Mouse (Mus musculus) gastrocnemius, postnatal 36 days (tissue): ENCODE data around the gene Gramd2. TPM values are rescaled to one million over a fixed set of nuclear protein-coding genes. Genes with fewer than 3 reads are reported as not detected.

Experiments
- DNase-seq, 2 experiments: peaks; one replicate each; pipeline ENCODE4 v3.0.0; 2022
- intact Hi-C: fragments of 180-260 bp; cut with DNase I; formaldehyde crosslinking; loops from one replicate; pipeline ENCODE4 v1.15.1; 2025
- total RNA-seq, 2 experiments: library from RNA; stranded (reverse); gene quantifications; 2 replicates each; pipeline ENCODE4 v1.2.3; 2021

Gene Gramd2
- total RNA-seq, 2 experiments from 2014 or later: 0.25 TPM; not detected in 1

- intact Hi-C loops: no loop called here
- DNase-seq: no peak
These were observed 36.4 kb downstream of the Gramd2 start for GRCm38 (mm10) chr9:59716275-59716898.

GRCm38 (mm10) chr9:59718237-59718636, 38.3 kb downstream of the Gramd2 start:
- intact Hi-C loops: no loop called here
- DNase-seq: no peak

GRCm38 (mm10) chr9:59721144-59721543, 41.2 kb downstream of the Gramd2 start:
- intact Hi-C loops: loop anchor here (5.0 kb wide), 2 partner anchors 41 to 246 kb away; no protein-coding TSS in a partner anchor
- no peak for DNase-seq

GRCm38 (mm10) chr9:59723096-59723657, 43.2 kb downstream of the Gramd2 start:
- intact Hi-C loops: loop anchor here (5.0 kb wide), 2 partner anchors 39 to 244 kb away; no protein-coding TSS in a partner anchor
- DNase-seq: peak; percentile 52 to 53

GRCm38 (mm10) chr9:59723791-59724442, 44.0 kb downstream of the Gramd2 start:
- intact Hi-C loops: loop anchor here (5.0 kb wide), 2 partner anchors 38 to 243 kb away; no protein-coding TSS in a partner anchor
- no peak for DNase-seq

GRCm38 (mm10) chr9:59725515-59725914, 45.6 kb downstream of the Gramd2 start:
- intact Hi-C loops: no loop called here
- no peak for DNase-seq

GRCm38 (mm10) chr9:59727569-59728286, 47.8 kb downstream of the Gramd2 start:
- no peak for DNase-seq
- intact Hi-C loops: no loop called here

GRCm38 (mm10) chr9:59731136-59731535, 51.2 kb downstream of the Gramd2 start:
- intact Hi-C loops: no loop called here
- no peak for DNase-seq

GRCm38 (mm10) chr9:59733075-59733474, 53.1 kb downstream of the Gramd2 start:
- no peak for DNase-seq
- intact Hi-C loops: no loop called here

- DNase-seq: no peak
- intact Hi-C loops: no loop called here
These were observed 55.5 kb downstream of the Gramd2 start for GRCm38 (mm10) chr9:59735394-59735793.

GRCm38 (mm10) chr9:59740593-59740992, 60.6 kb downstream of the Gramd2 start:
- intact Hi-C loops: no loop called here
- DNase-seq: no peak

- intact Hi-C loops: no loop called here
- no peak for DNase-seq
These were observed 64.0 kb downstream of the Gramd2 start for GRCm38 (mm10) chr9:59743903-59744302.

- no peak for DNase-seq
- intact Hi-C loops: no loop called here
These were observed 68.4 kb downstream of the Gramd2 start for GRCm38 (mm10) chr9:59748387-59748786.

GRCm38 (mm10) chr9:59748969-59749368, 69.0 kb downstream of the Gramd2 start:
- DNase-seq: no peak
- intact Hi-C loops: no loop called here

- no peak for DNase-seq
- intact Hi-C loops: no loop called here
These were observed 69.8 kb downstream of the Gramd2 start for GRCm38 (mm10) chr9:59749581-59750265.

GRCm38 (mm10) chr9:59750267-59751065, 70.5 kb downstream of the Gramd2 start, which contains the start of the genes Senp8 and Myo9a:
Gene Senp8 (minus strand): TSS chr9:59750710.
Gene Myo9a (plus strand): TSS chr9:59750896.
- intact Hi-C loops: no loop called here
- peak; percentile 99 to 100 for DNase-seq

- intact Hi-C loops: no loop called here
- peak; percentile 83 to 94 for DNase-seq
These were observed 71.2 kb downstream of the Gramd2 start for GRCm38 (mm10) chr9:59751066-59751581.

- no peak for DNase-seq
- intact Hi-C loops: no loop called here
These were observed 72.0 kb downstream of the Gramd2 start for GRCm38 (mm10) chr9:59751966-59752365.

GRCm38 (mm10) chr9:59755199-59755598, 75.3 kb downstream of the Gramd2 start:
- intact Hi-C loops: no loop called here
- DNase-seq: no peak
